Mouse (Mus musculus) v-Abl transformed pro-B cells (cell line): Measurements from ENCODE around the gene Olfr1316.

Experiments used
- in situ Hi-C, 2 experiments: fragments of 400-800 bp; cut with MboI; formaldehyde crosslinking; loops; one replicate each; pipeline ENCODE4 v1.15.1; 2025; ENCODE audit not compliant: unreplicated experiment in 2 of 2

Olfr1316 gene

DNA sequence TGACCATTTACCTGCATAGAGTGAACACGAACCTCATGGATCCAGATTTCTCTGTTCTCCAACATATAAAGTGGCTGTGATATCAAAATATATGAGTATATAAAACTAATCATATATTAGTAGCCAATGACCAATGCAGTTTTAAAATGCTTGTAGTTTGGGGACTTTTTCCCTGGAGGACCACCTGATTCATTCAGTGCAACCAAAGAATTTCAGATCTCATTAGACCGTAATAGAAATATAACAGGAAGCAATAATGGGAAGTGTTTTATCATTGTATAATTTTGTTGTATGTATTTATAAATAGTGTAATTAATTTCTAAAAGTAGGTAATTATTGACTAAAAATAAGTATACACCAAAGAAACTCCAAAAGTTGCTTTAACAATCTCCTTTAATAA, at the start of gene Olfr1316:
Olfr1316 (minus strand) TSS at position 101 of the 400 bp plus-strand sequence.
- in situ Hi-C loops: no loop called here

DNA sequence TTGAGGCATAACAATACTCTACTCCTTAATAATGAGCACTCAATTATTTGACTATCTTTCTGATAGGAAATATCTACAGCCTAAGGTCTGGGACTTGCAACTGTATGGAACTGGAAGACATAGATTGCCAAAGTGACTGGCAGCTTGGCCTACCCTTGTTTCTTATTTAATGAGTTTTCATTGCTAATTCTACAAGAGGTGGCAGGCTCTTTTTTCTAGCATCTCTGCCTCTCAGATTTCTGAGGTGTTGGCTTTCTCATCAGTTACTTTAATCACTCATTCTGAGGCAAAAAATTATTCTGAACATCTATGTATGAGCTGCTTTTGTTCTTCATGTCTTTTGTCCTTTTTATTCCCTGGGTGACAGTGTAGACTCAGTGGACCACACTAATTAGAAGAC, 19.1 kb upstream of the Olfr1316 start, which contains the start of gene Olfr1318:
Olfr1318 (plus strand) TSS at position 301 of the 400 bp plus-strand sequence.
- in situ Hi-C loops: no loop called here

DNA sequence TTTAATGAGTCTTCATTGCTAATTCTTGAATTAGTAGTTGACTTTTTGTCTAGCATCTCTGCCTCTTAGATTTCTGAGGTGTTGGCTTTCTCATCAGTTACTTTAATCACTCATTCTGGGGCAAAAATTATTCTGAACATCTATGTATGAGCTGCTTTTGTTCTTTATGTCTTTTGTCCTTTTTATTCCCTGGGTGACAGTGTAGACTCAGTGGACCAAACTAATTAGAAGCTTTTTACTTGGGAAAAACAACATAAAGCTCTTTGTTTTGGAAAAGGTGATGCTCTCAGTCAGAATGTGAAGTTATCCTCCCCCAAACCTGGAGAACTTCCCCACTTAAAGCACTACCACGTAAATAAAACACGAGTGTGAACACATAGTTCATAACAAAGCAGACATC, 5.3 kb upstream of the Olfr1316 start, which contains the start of gene Olfr1317:
Olfr1317 (plus strand) TSS at position 301 of the 400 bp plus-strand sequence.
- in situ Hi-C loops: no loop called here

GRCm38 (mm10) chr2:112115340-112115739, 19.4 kb downstream of the Olfr1316 start, which contains the start of gene Olfr1315-ps1:
Gene Olfr1315-ps1 (minus strand): TSS chr2:112115440.
- in situ Hi-C loops: no loop called here

DNA sequence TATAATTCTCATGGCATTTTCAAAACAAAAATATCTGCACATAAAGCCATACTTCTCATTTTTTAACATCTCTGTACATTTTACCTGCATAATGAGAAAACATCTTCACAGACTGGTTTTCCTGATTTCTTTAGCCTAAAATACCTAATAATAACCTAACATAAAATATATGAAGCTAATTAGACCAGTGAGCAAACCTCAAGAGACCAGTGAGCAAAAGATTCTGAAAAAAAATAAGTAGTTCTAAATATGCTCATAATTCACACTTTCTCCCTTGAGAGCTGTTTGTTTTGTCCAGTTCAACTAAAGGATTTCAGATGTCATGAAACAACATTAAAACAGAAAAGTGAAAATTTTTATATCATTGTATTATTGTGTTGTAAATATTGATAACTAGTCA, 38.1 kb downstream of the Olfr1316 start, which contains the start of gene Olfr1314:
Olfr1314 (minus strand) TSS at position 101 of the 400 bp plus-strand sequence.
- in situ Hi-C loops: no loop called here

DNA sequence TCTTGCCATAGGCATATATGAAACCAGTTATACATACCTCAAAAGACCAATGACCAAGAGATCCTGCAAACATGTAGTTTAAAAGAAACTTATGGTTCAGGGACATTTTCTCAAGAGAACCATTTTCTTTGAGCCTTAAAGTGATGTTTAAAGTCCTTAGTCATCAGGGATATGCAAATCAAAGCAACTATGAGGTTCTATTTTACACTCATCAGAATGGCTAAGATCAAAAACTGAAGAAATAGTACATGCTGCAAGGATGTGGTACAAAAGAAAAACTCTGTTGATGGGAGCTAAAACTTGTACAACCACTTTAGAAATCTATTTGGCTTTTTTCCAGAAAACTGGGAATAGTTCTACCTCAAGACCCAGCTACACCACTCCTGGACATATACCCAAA, 57.0 kb downstream of the Olfr1316 start, which contains the start of gene Olfr1313:
Olfr1313 (minus strand) TSS at position 101 of the 400 bp plus-strand sequence.
- in situ Hi-C loops: no loop called here
